Mouse (Mus musculus) heart, postnatal 14 days (tissue): ENCODE results near the gene Vps45. TPM values are rescaled to one million over a fixed set of nuclear protein-coding genes. Genes with fewer than 3 reads are reported as not detected.
A peak's percentile ranks its signal among the peaks of the same experiment; 100 is the strongest.

ENCODE experiments used
- DNase-seq, 2 experiments: peaks; one replicate each; pipeline ENCODE4 v3.0.0; 2021 to 2022
- intact Hi-C: fragments of 180-260 bp; cut with DNase I; formaldehyde crosslinking; loops from one replicate; pipeline ENCODE4 v1.15.1; 2025
- total RNA-seq, 2 experiments: library from RNA; stranded (reverse); gene quantifications; 2 replicates each; pipeline ENCODE4 v1.2.3; 2021

Gene Vps45
- total RNA-seq, 2 experiments from 2014 or later: 27.7 to 29.7 TPM

DNA sequence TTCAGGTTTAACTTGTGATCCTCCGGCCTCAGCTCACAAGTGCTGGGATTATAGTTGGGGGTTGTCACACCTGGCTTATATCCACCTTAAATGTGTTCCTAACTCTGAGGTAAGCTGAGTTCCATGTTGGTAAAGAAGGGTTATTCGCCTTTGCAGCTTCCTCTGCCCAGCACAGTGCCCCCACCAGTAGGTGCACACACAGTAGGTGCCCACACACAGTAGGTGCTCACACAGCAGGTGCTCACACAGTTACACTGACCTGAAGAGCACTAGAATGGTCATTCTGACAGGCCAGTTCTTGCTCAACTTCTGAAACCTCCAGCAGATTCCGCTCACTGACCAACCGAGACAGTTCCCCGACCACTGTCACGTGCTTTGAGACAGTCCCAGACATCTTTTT is 17.2 kb downstream of the Vps45 start:
- intact Hi-C loops: no loop called here
- DNase-seq: no peak

DNA sequence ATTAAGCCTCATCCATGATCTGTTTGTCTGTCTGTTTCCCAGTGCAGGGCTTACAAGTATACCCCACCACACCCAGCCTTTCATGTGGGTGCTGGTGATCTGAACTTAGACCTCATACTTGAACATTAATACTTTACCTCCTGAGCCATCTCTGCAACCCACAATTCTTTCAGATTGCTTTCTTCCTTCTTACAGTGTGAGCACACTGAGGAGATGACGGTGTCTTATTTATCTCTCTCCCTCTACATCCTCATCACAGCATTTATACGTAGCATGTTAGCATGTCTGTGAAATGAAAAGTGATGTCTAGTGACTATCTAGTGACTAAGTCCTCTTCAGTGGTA is 17.6 kb downstream of the Vps45 start:
- DNase-seq: no peak
- intact Hi-C loops: no loop called here

DNA sequence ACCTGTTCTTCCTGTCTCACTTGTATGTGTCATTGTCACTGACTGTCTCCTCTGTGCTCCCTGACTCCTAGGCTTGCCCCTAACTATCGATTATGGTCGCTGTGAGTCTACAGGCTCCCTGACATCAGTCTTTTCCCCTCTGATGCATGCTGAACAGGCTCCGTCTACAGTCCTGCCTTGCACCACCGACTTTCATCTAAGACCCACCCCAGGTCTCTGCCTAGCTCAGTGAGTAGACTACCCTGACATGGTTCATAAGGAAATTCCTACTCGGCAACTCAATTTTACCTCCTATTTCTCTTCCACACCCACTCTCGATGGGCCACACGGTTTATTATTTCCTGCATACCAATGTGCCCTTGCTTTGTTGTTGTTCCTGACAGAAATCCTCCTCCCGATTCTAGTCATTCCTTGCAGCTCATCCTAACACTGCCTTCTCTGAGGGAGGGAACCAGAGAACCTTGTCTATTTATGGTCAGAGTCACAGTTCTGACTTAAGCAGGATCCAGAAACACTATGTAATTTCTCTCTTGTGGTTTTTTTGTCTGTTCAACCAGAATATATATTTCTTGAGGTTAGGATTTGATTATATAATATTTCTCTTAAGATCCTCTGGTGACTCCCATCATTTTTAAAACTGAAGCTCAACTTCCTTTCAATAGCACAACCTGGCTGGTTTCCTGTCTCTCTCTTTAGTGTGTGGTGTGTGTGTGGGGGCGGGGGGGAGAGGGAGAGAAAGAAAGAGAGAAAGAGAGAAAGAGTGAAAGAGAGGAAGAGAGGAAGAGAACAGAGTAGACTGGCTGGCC is 18.2 kb downstream of the Vps45 start:
- DNase-seq: no peak
- intact Hi-C loops: no loop called here

DNA sequence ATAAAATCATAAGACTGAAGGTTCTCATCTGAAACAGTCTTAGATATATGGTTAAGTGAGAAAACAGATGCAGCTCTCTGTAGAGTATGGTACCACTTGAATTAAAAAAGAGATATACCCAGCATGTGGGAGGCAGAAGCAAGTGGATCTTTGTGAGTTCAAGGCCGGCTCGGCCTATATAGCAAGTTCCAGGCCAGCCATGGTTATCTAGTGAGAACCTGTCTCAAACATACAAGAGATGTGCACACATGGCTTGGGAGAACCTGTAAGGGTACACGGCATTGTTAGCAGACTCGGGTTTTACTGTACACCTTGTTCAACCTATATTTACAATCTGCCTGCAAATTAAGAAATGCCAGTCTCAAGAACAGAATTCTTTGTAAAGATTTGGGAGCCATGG is 19.4 kb downstream of the Vps45 start:
- intact Hi-C loops: no loop called here
- no peak for DNase-seq

DNA sequence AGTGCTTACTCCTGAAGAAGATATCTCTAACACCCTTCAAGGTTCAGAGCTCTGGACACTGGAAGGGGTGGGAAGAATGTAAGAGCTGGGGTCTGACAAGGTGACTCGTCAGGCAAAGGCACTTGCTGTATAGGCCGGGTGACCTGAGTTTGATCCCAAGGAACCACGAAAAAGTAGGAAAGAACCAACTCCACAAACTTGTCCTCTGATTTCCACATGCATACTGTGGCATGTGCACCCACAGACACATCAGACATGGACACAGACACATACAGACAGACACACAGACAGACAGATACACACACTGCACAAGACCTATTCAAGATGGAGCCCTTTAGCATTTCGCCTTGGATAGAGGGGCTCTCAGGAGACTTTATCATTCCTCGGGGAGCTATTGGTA is 20.1 kb downstream of the Vps45 start:
- intact Hi-C loops: no loop called here
- DNase-seq: no peak

DNA sequence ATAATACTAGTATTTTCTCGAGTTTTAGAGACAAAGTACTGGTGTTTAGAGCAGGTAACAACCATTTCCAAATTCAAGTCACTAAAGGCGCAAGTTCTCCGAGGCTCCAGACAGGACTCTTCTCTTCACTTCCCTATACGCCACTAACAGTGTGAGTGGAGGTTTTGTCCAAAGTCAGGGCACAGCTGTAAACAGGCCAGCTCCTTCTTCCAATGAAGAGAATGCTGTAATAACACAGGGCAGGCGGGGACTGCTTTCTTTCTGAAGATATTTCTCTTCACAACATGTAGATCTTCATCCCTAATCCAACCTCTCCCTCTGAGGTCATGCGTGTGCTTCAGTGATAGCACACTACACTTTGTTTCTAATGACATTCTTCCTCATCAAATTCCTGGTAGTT is 21.5 kb downstream of the Vps45 start:
- no peak for DNase-seq
- intact Hi-C loops: no loop called here

DNA sequence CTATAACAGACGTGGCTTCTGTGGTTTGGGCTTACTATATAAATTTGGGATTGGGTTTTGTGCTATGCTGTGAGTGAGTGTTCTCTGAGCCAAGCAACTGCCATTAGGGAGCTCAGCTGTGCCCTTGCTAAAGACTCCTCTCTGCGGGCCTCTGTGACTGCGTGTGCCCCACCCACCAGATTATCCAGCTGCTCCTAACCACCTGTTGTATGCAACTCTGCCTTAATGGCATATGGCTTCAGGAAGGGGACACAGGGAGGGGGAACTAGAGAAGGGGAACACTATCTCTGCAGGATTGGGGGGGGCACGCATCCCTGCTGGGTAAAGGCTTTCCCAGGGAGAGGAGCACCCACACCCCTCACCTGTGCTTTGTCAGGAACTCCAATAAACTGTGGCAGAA is 25.2 kb downstream of the Vps45 start:
- no peak for DNase-seq
- intact Hi-C loops: no loop called here

DNA sequence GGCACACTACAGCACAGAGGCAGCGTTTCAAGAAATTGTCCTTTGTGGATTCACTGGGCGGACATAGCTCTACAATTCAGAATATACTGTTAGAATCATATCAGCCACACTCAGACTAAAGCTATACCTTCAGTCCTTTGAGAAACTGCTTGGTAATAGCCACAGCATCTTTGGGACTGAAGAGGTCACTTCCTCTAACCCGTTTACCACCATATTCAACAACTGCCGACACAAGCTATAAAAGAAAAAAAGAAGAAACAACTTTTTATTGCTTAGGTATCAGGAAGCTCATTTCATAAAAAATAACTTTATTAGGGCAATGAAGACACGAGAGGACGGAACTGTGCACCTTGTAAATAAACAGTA is 25.6 kb downstream of the Vps45 start:
- intact Hi-C loops: no loop called here
- DNase-seq: no peak

DNA sequence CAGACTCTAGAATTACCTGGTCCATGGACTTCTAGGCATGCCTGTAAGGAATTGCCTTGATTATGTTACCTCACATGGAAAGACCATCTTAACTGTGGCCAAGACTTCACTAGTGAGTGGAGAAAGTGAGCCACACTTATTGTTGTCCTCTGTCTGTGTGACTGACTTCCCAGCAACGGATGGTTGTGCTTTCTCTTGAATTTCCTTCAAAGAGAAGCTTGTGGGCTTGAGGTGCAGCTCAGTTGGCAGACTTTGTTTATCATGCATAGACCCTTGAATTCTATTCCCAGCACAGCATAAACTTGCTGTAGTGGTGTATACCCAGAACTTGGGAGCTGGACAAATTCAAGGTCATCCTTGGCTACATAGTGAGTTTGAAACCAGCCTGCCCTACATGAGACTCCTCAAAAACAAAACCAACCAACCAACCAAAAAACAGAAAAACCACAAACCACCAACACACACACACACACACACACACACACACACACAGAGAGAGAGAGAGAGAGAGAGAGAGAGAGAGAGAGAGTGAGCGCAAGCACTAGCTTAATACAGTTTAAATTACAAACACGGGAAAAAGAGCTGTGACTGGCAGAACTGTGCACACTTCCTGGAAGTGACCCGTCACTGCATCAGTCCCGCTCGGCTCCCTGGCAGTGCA is 26.1 kb downstream of the Vps45 start:
- no peak for DNase-seq
- intact Hi-C loops: no loop called here

DNA sequence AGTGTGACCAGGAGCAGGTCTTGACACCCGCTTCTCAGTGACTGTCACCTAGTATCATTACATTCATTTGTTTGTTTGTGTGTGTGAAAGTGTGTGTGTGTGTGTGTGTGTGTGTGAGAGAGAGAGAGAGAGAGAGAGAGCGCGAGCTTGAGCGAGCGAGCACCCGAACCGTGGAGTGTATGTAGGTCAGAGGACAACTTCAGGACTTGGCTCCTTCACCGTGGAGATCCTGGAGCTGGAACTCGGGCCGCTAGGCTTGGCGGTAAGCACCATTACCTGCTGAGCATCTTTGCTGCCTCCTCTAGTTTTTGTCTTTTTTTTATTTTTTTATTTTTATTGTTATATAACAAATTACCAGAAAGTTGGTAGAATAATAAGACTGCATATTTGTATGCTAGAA is 28.5 kb downstream of the Vps45 start:
- DNase-seq: no peak
- intact Hi-C loops: no loop called here

DNA sequence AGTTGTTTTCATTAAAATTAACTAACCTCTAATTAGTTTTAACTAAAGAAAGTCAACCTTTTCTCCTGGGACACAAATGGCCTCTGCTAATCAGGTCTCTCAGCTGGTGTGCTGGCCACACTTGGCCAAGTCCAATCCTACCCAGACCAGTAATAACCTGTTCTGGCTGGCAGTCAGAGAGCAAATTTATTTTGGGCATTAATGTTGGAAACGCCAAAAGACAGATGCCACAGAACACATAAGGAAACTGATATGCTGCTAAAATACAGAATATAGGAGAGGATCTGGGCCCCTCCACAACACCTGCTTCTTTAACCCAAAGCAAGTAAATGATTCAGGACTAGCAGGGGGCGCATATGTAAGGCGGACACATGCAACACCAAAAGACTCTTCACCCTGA is 28.9 kb downstream of the Vps45 start:
- DNase-seq: peak in 1 of 2 experiments; percentile 14
- intact Hi-C loops: no loop called here

DNA sequence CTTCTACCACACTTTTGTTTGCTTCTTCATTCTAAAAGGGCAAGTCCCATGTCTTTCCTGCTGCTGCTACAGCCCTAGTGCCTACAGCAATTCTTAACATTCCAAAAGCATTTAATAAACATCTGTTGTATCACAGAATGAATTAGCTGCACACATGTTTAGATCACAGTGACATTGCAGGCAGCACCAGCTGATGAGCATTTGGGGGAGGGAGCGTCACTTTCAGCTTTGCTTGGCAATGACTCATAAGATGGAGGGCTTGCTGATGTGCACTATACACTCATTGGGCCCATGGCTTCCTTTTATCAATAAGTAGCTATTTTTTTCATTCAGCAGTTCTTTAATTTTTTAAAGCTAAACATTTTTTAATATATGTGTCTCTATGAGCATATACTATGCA is 30.4 kb downstream of the Vps45 start:
- intact Hi-C loops: no loop called here

DNA sequence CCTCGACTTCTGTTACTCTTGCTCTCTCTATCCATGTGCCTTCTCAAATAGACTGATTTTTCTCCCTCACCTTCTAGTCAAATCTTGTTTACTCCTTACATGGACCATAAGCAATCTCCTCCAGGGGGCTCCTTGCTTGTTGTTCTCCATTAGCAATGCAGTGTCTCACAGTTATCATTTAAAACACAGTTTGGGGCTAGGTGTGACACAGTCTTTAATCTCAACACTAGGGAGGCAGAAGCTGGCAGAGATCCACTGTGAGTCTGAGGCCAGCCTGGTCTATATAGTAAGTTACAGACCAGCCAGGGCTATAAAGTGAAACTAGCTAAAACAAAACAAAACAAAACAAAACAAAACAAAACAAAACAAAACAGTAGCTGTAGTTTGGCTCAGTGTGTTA is 31.1 kb downstream of the Vps45 start:
- no peak for DNase-seq
- intact Hi-C loops: no loop called here

More for the DNA sequence above, 30.4 kb downstream of the Vps45 start:
- DNase-seq: no peak

DNA sequence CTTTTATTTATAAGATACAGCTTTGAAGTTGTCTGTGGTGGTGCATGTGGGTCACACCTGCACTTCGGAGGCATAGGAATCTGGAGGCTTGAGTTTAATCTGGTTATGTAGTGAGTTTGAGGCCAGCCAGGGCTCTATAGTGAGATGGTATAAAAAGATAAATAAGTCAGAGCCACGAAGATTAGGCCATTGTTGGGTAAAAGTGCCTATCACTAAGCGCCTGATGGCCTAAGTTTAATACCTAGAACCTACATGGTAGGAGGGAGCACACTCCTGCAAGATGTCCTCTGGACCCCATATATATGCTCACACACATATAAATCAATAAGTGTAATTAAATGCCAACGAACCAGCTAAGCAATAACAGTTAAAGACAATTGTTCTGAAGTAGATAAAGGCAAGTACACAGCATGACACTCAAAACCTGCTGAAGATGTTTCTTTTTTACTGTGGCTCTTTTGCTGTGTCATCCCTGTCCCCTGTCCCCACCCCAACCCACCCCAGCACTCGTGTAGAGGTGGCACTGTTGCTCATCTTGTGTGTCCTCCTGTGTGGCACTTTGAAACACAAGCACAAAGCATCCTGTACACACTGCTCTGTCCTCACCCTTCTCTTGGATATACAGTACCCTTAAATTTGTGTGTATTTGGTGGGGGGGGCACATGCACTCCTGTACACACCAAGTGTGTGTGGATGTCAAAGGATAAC is 36.7 kb downstream of the Vps45 start:
- DNase-seq: no peak
- intact Hi-C loops: no loop called here

DNA sequence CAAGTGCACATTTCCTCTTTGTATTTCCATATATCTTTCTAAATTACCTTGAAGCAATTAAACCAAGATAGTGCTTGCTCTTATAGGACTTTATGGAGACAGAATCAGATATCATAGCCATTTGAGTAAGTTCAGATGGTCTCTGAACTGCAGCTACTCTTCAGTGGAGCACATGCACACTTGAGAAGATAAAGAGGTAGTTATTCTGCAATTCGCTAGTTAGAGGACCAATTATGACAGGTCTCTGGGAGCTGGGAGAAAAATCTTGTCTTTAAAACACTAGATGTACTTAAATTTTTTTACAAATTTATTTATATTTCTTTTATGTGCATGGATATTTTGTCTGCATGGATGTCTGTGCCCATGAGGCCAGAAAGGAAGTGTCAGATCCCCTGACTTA is 37.5 kb downstream of the Vps45 start:
- intact Hi-C loops: no loop called here
- no peak for DNase-seq

DNA sequence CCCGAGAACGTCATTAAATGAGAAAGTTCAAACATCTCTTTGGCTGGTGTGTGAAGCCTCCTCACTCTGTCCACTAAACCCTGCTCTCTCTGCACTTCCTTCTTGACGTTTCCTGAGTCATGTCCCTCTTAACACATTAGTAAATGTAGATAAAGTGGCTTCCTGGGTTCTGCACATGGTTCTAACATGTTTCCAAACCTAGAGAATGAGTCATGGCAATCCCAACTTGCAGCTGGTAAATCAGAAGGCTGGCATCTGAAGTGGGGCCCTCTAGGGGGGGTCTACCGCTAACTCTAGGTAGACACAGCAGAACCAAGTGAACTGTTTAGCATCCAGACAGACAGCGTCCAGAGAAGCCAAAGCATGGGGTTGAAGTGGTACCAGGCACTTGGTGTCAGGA is 40.8 kb downstream of the Vps45 start:
- no peak for DNase-seq
- intact Hi-C loops: no loop called here

DNA sequence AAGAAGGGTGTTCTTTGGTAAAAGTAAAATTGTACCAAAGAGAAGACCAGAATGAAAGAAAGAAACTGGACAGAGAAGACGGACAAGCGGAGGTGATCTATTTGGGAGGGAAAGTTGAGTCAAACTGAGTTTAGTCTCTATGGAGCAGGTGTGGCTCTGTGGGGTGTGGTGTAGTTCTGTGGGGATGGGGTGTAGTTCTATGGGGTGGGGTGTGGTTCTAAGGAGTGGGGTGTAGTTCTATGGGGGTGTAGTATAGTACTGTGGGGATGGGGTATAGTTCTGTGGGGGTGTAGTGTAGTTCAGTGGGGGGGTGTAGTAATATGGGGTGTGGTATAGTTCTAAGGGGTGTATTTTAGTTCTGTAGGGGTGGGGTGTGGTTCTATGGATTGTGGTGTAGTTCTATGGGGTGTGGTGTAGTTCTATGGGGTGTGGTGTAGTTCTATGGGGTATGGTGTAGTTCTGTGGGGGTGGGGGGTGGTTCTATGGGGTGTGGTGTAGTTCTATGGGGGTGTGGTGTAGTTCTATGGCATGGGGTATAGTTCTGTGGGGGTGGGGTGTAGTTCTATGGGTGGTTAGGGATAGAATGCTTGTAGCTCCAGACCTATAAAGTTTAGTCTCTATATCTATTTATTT is 41.9 kb downstream of the Vps45 start:
- intact Hi-C loops: no loop called here
- DNase-seq: no peak

DNA sequence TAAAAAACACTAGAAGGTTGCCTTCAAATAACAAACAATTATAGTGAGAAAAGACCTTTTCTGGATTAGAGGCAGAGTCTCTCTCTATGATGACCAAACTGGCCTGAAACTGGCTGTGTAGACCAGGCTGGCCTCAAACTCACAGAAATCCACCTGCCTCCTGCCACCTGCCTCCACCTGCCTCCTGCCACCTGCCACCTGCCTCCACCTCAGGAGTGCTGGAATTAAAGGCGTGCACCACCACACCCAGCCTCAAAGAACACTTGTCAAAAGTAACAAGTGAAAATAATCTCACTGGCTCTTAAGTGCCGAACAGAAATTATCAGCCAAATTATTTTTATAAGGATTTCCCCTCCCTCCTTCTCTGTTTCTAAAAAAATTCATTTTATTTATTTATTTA is 42.6 kb downstream of the Vps45 start:
- no peak for DNase-seq
- intact Hi-C loops: no loop called here

DNA sequence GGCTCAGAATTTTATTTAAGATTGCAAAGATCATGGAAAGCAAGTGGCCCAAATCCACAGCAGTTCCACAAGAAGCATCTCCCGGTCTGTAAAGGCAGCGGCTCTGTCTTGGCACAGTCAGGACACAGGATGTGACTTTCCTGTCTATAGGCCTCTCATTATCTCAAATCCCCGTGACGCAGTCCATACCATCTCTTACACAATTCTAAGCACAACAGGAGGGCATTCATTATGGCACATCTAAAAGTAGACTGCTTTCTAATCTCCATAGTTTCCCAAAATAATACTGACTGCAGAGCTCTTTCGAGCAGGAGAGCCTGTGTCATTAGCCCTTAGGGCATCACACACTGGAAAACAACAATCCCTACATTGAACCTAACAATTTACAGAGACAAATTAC is 45.5 kb downstream of the Vps45 start:
- no peak for DNase-seq
- intact Hi-C loops: no loop called here

DNA sequence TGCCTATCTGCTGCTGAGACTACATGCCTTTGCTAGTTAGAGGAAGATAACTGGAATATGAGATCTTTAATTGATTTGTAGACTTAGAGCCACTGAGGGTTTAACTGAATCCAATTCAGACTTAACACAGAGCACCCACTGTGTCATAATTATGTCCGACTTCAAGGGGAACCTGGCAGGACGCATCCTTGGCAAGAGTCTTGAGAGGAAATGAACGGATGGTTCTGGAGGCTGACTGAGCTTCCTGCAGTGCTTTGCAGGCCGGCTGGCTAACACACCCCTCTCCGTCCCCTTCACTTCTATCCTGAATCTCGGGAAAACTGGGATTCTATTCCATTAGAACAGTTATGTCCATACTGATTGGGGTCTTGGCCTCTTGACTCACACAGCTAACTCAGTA is 49.8 kb downstream of the Vps45 start:
- intact Hi-C loops: no loop called here
- no peak for DNase-seq

DNA sequence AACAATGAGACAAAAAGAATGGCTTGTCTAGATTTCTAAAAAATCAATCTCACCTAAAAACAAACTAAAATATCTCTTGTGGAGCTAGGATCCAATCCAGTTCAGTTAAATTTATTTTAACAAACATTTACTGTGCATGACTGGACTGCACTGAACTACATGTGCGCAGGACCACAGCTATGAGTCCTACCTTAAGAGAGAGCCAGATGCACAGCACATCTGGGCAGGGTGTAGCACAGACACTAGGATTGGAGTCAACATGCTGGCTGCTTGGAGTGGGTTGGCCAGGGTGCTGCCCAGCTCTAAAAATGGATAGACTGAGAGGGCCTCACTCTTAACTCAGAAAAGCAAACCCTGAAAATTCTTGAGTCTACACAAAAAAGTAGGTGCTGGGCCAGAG is 56.7 kb downstream of the Vps45 start:
- DNase-seq: no peak
- intact Hi-C loops: no loop called here
